Mouse (Mus musculus) heart, embryonic 15.5 days (tissue): ENCODE results near the gene Gm20696. TPM values are rescaled to one million over a fixed set of nuclear protein-coding genes. Genes with fewer than 3 reads are reported as not detected.

ENCODE experiments used
- ATAC-seq: fragments of 200-750 bp; cut with Nextera tagmentation; replicated peaks from 2 replicates; pipeline ENCODE4 v1.8.0; 2017; ENCODE audit warnings: low read depth, moderate TSS enrichment; ENCODE audit not compliant: insufficient number of reproducible peaks, insufficient read depth, low FRiP score
- H3K27ac ChIP-seq: fragments of 300-500 bp; sonication (generic); 2 replicates; pipeline ENCODE4 v1.5.1; 2015; ENCODE audit warnings: mild to moderate bottlenecking, inconsistent platforms
- H3K27me3 ChIP-seq: fragments of 300-500 bp; sonication (generic); 2 replicates; pipeline ENCODE4 v1.6.1; 2015; ENCODE audit warnings: inconsistent platforms
- H3K36me3 ChIP-seq: fragments of 300-500 bp; sonication (generic); 2 replicates; pipeline ENCODE4 v1.6.1; 2015; ENCODE audit warnings: mild to moderate bottlenecking, inconsistent platforms
- H3K4me1 ChIP-seq: fragments of 300-500 bp; sonication (generic); replicated peaks from 2 replicates; pipeline ENCODE4 v1.6.1; 2015; ENCODE audit warnings: inconsistent platforms
- H3K4me2 ChIP-seq: fragments of 300-500 bp; sonication (generic); 2 replicates; pipeline ENCODE4 v1.6.1; 2015; ENCODE audit warnings: inconsistent platforms, mild to moderate bottlenecking, moderate library complexity
- H3K4me3 ChIP-seq: fragments of 300-500 bp; sonication (generic); 2 replicates; pipeline ENCODE4 v1.5.1; 2015; ENCODE audit warnings: mild to moderate bottlenecking, inconsistent platforms
- H3K9ac ChIP-seq: fragments of 300-500 bp; sonication (generic); 2 replicates; pipeline ENCODE4 v1.6.1; 2015; ENCODE audit warnings: mild to moderate bottlenecking, inconsistent platforms
- H3K9me3 ChIP-seq: fragments of 300-500 bp; sonication (generic); replicated peaks from 2 replicates; pipeline ENCODE4 v1.6.1; 2016; ENCODE audit warnings: inconsistent platforms
- WGBS: fragments of 180-500 bp; shearing (Covaris S2); methylation state at CpG from one replicate; pipeline ENCODE4 v1.1.7; 2015; ENCODE audit warnings: mixed read lengths; 5-methylcytosine and 5-hydroxymethylcytosine counted together
- polyA plus RNA-seq: library from polyadenylated mRNA; unstranded; fragments of >200 nt; fragmentation: Nextera tagmentation; extraction: Ambion mirVana; gene quantifications from 2 replicates; pipeline ENCODE4 v1.2.1, GENCODE M21; 2015

Gm20696 gene
- polyA plus RNA-seq, 1 experiment from 2014 or later: 2.9 TPM

- no peak overlapping the region for H3K4me3 ChIP-seq
- ATAC-seq: no peak
- WGBS: 56% methylated on average over 3 of the region's 3 CpGs
These were observed 175.5 kb downstream of the Gm20696 start for GRCm38 (mm10) chr6:99491146-99491545.

GRCm38 (mm10) chr6:99489900-99490648, 176.5 kb downstream of the Gm20696 start:
- Histone ChIP-seq H3K4me1 (peaks cover 30% of the 10 kb centered on the region), H3K27me3 (no peaks in the 10 kb centered on the region), H3K36me3 (no peaks in the 10 kb centered on the region), H3K4me3 (no peak overlapping the region), H3K4me2 (no peak overlapping the region), H3K9ac (no peak overlapping the region), H3K27ac (no peak overlapping the region), H3K9me3 (no peaks in the 10 kb centered on the region)
- 74% methylated on average over 8 of the region's 8 CpGs for WGBS
- no peak for ATAC-seq

More at GRCm38 (mm10) chr6:99491146-99491545, 175.5 kb downstream of the Gm20696 start:
- Histone ChIP-seq H3K4me2 (no peak overlapping the region), H3K27me3 (no peaks in the 10 kb centered on the region), H3K27ac (no peak overlapping the region), H3K9me3 (no peaks in the 10 kb centered on the region), H3K4me1 (peaks cover 21% of the 10 kb centered on the region), H3K9ac (no peak overlapping the region), H3K36me3 (no peaks in the 10 kb centered on the region)

GRCm38 (mm10) chr6:99489423-99489822, 177.2 kb downstream of the Gm20696 start:
- H3K36me3 ChIP-seq: no peaks in the 10 kb centered on the region
- no peak overlapping the region for H3K27ac ChIP-seq
- peaks cover 36% of the 10 kb centered on the region for H3K4me1 ChIP-seq
- no peak overlapping the region for H3K9ac ChIP-seq
- no peak overlapping the region for H3K4me2 ChIP-seq
- no peaks in the 10 kb centered on the region for H3K9me3 ChIP-seq
- no peaks in the 10 kb centered on the region for H3K27me3 ChIP-seq
- H3K4me3 ChIP-seq: no peak overlapping the region
- no peak for ATAC-seq
- 78% methylated on average over 10 of the region's 10 CpGs for WGBS

GRCm38 (mm10) chr6:99485884-99486640, 180.5 kb downstream of the Gm20696 start:
- H3K4me1 ChIP-seq: peaks cover 36% of the 10 kb centered on the region
- peak overlapping the region; percentile 97 for H3K27ac ChIP-seq
- H3K9me3 ChIP-seq: no peaks in the 10 kb centered on the region
- H3K36me3 ChIP-seq: no peaks in the 10 kb centered on the region
- H3K27me3 ChIP-seq: no peaks in the 10 kb centered on the region
- H3K4me3 ChIP-seq: no peak overlapping the region
- peak; percentile 10; the same call in 1 of the 2 replicates for ATAC-seq
- WGBS: 59% methylated on average over 12 of the region's 12 CpGs
- peak overlapping the region; percentile 67 for H3K4me2 ChIP-seq
- H3K9ac ChIP-seq: no peak overlapping the region

GRCm38 (mm10) chr6:99485217-99485883, 181.2 kb downstream of the Gm20696 start:
- H3K4me3 ChIP-seq: peak overlapping the region; percentile 36
- peak overlapping the region; percentile 67 for H3K4me2 ChIP-seq
- no peaks in the 10 kb centered on the region for H3K9me3 ChIP-seq
- no peaks in the 10 kb centered on the region for H3K36me3 ChIP-seq
- peak overlapping the region; percentile 57 for H3K9ac ChIP-seq
- peak; percentile 93 for ATAC-seq
- H3K27me3 ChIP-seq: no peaks in the 10 kb centered on the region
- 19% methylated on average over 20 of the region's 20 CpGs for WGBS
- H3K27ac ChIP-seq: peak overlapping the region; percentile 97
- H3K4me1 ChIP-seq: peaks cover 30% of the 10 kb centered on the region

GRCm38 (mm10) chr6:99484884-99485216, 181.7 kb downstream of the Gm20696 start:
- 16% methylated on average over 8 of the region's 8 CpGs for WGBS
- H3K9me3 ChIP-seq: no peaks in the 10 kb centered on the region
- peak overlapping the region; percentile 36 for H3K4me3 ChIP-seq
- H3K27ac ChIP-seq: peak overlapping the region; percentile 97
- H3K27me3 ChIP-seq: no peaks in the 10 kb centered on the region
- no peaks in the 10 kb centered on the region for H3K36me3 ChIP-seq
- peaks cover 28% of the 10 kb centered on the region for H3K4me1 ChIP-seq
- ATAC-seq: no peak
- peak overlapping the region; percentile 67 for H3K4me2 ChIP-seq
- H3K9ac ChIP-seq: peak overlapping the region; percentile 57

GRCm38 (mm10) chr6:99484197-99484725, 182.3 kb downstream of the Gm20696 start:
- Histone ChIP-seq H3K27ac (peak overlapping the region; percentile 97), H3K4me2 (peak overlapping the region; percentile 67; the same call in 1 of the 2 replicates), H3K36me3 (no peaks in the 10 kb centered on the region), H3K4me3 (no peak overlapping the region), H3K4me1 (peaks cover 26% of the 10 kb centered on the region), H3K27me3 (no peaks in the 10 kb centered on the region), H3K9ac (no peak overlapping the region), H3K9me3 (no peaks in the 10 kb centered on the region)
- WGBS: 70% methylated on average over 7 of the region's 7 CpGs
- ATAC-seq: no peak

GRCm38 (mm10) chr6:99483556-99483955, 183.0 kb downstream of the Gm20696 start:
- ATAC-seq: no peak
- no peaks in the 10 kb centered on the region for H3K27me3 ChIP-seq
- H3K4me1 ChIP-seq: peaks cover 26% of the 10 kb centered on the region
- no peak overlapping the region for H3K4me2 ChIP-seq
- no peak overlapping the region for H3K9ac ChIP-seq
- H3K36me3 ChIP-seq: no peaks in the 10 kb centered on the region
- no peak overlapping the region for H3K4me3 ChIP-seq
- 0 out of 2 replicates have a peak overlapping the region, but pooled peaks have one; percentile 38 for H3K27ac ChIP-seq
- 51% methylated on average over 10 of the region's 10 CpGs for WGBS
- H3K9me3 ChIP-seq: no peaks in the 10 kb centered on the region

- Histone ChIP-seq H3K27ac (no peak overlapping the region), H3K4me2 (no peak overlapping the region), H3K4me1 (peaks cover 26% of the 10 kb centered on the region), H3K9me3 (no peaks in the 10 kb centered on the region), H3K9ac (no peak overlapping the region), H3K36me3 (no peaks in the 10 kb centered on the region), H3K27me3 (no peaks in the 10 kb centered on the region), H3K4me3 (no peak overlapping the region)
- 67% methylated on average over 7 of the region's 7 CpGs for WGBS
- ATAC-seq: no peak
These were observed 185.0 kb downstream of the Gm20696 start for GRCm38 (mm10) chr6:99481568-99481967.

GRCm38 (mm10) chr6:99478873-99479650, 187.5 kb downstream of the Gm20696 start:
- no peak overlapping the region for H3K4me2 ChIP-seq
- no peak overlapping the region for H3K27ac ChIP-seq
- no peak overlapping the region for H3K9ac ChIP-seq
- peaks cover 5% of the 10 kb centered on the region for H3K4me1 ChIP-seq
- H3K36me3 ChIP-seq: no peaks in the 10 kb centered on the region
- ATAC-seq: no peak
- no peak overlapping the region for H3K4me3 ChIP-seq
- WGBS: 79% methylated on average over 13 of the region's 13 CpGs
- H3K27me3 ChIP-seq: no peaks in the 10 kb centered on the region
- H3K9me3 ChIP-seq: no peaks in the 10 kb centered on the region
